Mouse (Mus musculus) midbrain, embryonic 16.5 days (tissue): ENCODE measurements around the gene Gpm6a. TPM values are rescaled to one million over a fixed set of nuclear protein-coding genes. Genes with fewer than 3 reads are reported as not detected.

Experiments used
- ATAC-seq: fragments of 200-750 bp; cut with Nextera tagmentation; 2 replicates; pipeline ENCODE4 v1.8.0; 2017; ENCODE audit warnings: moderate TSS enrichment
- H3K27ac ChIP-seq: fragments of 300-500 bp; sonication (generic); 2 replicates; pipeline ENCODE4 v1.5.1; 2014; ENCODE audit warnings: mild to moderate bottlenecking, low read length, mixed read lengths
- H3K27me3 ChIP-seq: fragments of 300-500 bp; sonication (generic); 2 replicates; pipeline ENCODE4 v1.6.1; 2014; ENCODE audit warnings: low read depth, low read length, mixed read lengths; ENCODE audit not compliant: control insufficient read depth, insufficient read depth
- H3K36me3 ChIP-seq: fragments of 300-500 bp; sonication (generic); 2 replicates; pipeline ENCODE4 v1.6.1; 2014; ENCODE audit warnings: mild to moderate bottlenecking, low read length, moderate library complexity, mixed read lengths; ENCODE audit not compliant: control insufficient read depth, insufficient read depth
- H3K4me1 ChIP-seq: fragments of 300-500 bp; sonication (generic); 2 replicates; pipeline ENCODE4 v1.6.1; 2014; ENCODE audit warnings: mild to moderate bottlenecking, low read length, mixed read lengths; ENCODE audit not compliant: control insufficient read depth, insufficient read depth
- H3K4me2 ChIP-seq: fragments of 300-500 bp; sonication (generic); 2 replicates; pipeline ENCODE4 v1.6.1; 2014; ENCODE audit warnings: mild to moderate bottlenecking, low read length, mixed read lengths
- H3K4me3 ChIP-seq: fragments of 300-500 bp; sonication (generic); 2 replicates; pipeline ENCODE4 v1.5.1; 2014; ENCODE audit warnings: low read depth, mild to moderate bottlenecking, low read length, moderate library complexity, mixed read lengths
- H3K9ac ChIP-seq: fragments of 300-500 bp; sonication (generic); 2 replicates; pipeline ENCODE4 v1.6.1; 2014; ENCODE audit warnings: low read depth, low read length, mixed read lengths
- H3K9me3 ChIP-seq: fragments of 300-500 bp; sonication (generic); replicated peaks from 2 replicates; pipeline ENCODE4 v1.6.1; 2014; ENCODE audit warnings: mild to moderate bottlenecking, low read length, mixed read lengths; ENCODE audit not compliant: control insufficient read depth, poor library complexity, severe bottlenecking
- WGBS: fragments of 180-500 bp; shearing (Covaris S2); extraction: QIAGEN DNeasy Blood & Tissue Kit; methylation state at CpG from one replicate; pipeline ENCODE4 v1.1.7; 2014; 5-methylcytosine and 5-hydroxymethylcytosine counted together
- polyA plus RNA-seq: library from polyadenylated mRNA; unstranded; fragments of >200 nt; fragmentation: Nextera tagmentation; extraction: Ambion mirVana; gene quantifications from 2 replicates; pipeline ENCODE4 v1.2.1, GENCODE M21; 2015

Gpm6a gene
- polyA plus RNA-seq, 1 experiment from 2014 or later, result 676 TPM

- H3K27me3 ChIP-seq, result no peaks in the 10 kb centered on the region
- 4% methylated on average over 2 of the region's 2 CpGs for WGBS
- peaks cover 13% of the 10 kb centered on the region for H3K4me1 ChIP-seq
- H3K9ac ChIP-seq, result no peak overlapping the region
- peak; percentile 72; the same call in 1 of the 2 replicates for ATAC-seq
- H3K4me3 ChIP-seq, result no peak overlapping the region
- no peaks in the 10 kb centered on the region for H3K9me3 ChIP-seq
- H3K36me3 ChIP-seq, result no peaks in the 10 kb centered on the region
- 0 out of 2 replicates have a peak overlapping the region, but pooled peaks have one; percentile 37 for H3K27ac ChIP-seq
- H3K4me2 ChIP-seq, result 0 out of 2 replicates have a peak overlapping the region, but pooled peaks have one; percentile 18
Observed at GRCm38 (mm10) chr8:54989093-54989492, 34.5 kb downstream of the Gpm6a start.

GRCm38 (mm10) chr8:54991840-54992609, 37.4 kb downstream of the Gpm6a start:
- whole genome bisulfite sequencing, result 51% methylated on average over 3 of the region's 3 CpGs
- Histone ChIP-seq H3K9me3 (no peaks in the 10 kb centered on the region), H3K4me1 (peaks cover 13% of the 10 kb centered on the region), H3K27me3 (no peaks in the 10 kb centered on the region), H3K36me3 (no peaks in the 10 kb centered on the region), H3K9ac (no peak overlapping the region), H3K4me3 (no peak overlapping the region), H3K4me2 (no peak overlapping the region), H3K27ac (0 out of 2 replicates have a peak overlapping the region, but pooled peaks have one; percentile 59)
- ATAC-seq, result no peak

GRCm38 (mm10) chr8:54995662-54996061, 41.0 kb downstream of the Gpm6a start:
- Histone ChIP-seq H3K9me3 (no peaks in the 10 kb centered on the region), H3K4me2 (no peak overlapping the region), H3K27ac (no peak overlapping the region), H3K27me3 (no peaks in the 10 kb centered on the region), H3K36me3 (no peaks in the 10 kb centered on the region), H3K4me1 (no peaks in the 10 kb centered on the region), H3K4me3 (no peak overlapping the region), H3K9ac (no peak overlapping the region)
- ATAC-seq, result no peak
- WGBS, result 82% methylated on average over 1 of the region's 1 CpGs

GRCm38 (mm10) chr8:55002398-55002797, 47.8 kb downstream of the Gpm6a start:
- Histone ChIP-seq H3K4me1 (no peaks in the 10 kb centered on the region), H3K27ac (no peak overlapping the region), H3K9ac (no peak overlapping the region), H3K36me3 (no peaks in the 10 kb centered on the region), H3K9me3 (no peaks in the 10 kb centered on the region), H3K4me2 (no peak overlapping the region), H3K27me3 (no peaks in the 10 kb centered on the region), H3K4me3 (no peak overlapping the region)
- ATAC-seq, result no peak
- WGBS, result 73% methylated on average over 1 of the region's 1 CpGs

GRCm38 (mm10) chr8:55002946-55003345, 48.3 kb downstream of the Gpm6a start:
- Histone ChIP-seq H3K4me2 (no peak overlapping the region), H3K27me3 (no peaks in the 10 kb centered on the region), H3K9ac (no peak overlapping the region), H3K36me3 (no peaks in the 10 kb centered on the region), H3K9me3 (no peaks in the 10 kb centered on the region), H3K4me1 (no peaks in the 10 kb centered on the region), H3K27ac (no peak overlapping the region), H3K4me3 (no peak overlapping the region)
- ATAC-seq, result no peak
- 58% methylated on average over 2 of the region's 2 CpGs for WGBS

GRCm38 (mm10) chr8:55012228-55012627, 57.6 kb downstream of the Gpm6a start:
- Histone ChIP-seq H3K36me3 (no peaks in the 10 kb centered on the region), H3K27ac (no peak overlapping the region), H3K4me1 (peaks cover 16% of the 10 kb centered on the region), H3K4me3 (no peak overlapping the region), H3K9me3 (no peaks in the 10 kb centered on the region), H3K9ac (no peak overlapping the region), H3K4me2 (no peak overlapping the region), H3K27me3 (no peaks in the 10 kb centered on the region)
- ATAC-seq, result no peak
- WGBS, result 54% methylated on average over 2 of the region's 2 CpGs

GRCm38 (mm10) chr8:55017071-55017470, 62.4 kb downstream of the Gpm6a start:
- H3K27ac ChIP-seq, result no peak overlapping the region
- no peaks in the 10 kb centered on the region for H3K36me3 ChIP-seq
- no peak overlapping the region for H3K4me3 ChIP-seq
- WGBS, result 47% methylated on average over 1 of the region's 1 CpGs
- no peaks in the 10 kb centered on the region for H3K27me3 ChIP-seq
- ATAC-seq, result peak; percentile 46; the same call in 1 of the 2 replicates
- peaks cover 15% of the 10 kb centered on the region for H3K4me1 ChIP-seq
- no peaks in the 10 kb centered on the region for H3K9me3 ChIP-seq
- no peak overlapping the region for H3K4me2 ChIP-seq
- no peak overlapping the region for H3K9ac ChIP-seq

GRCm38 (mm10) chr8:55025851-55026660, 71.4 kb downstream of the Gpm6a start:
- peak overlapping the region; percentile 49 for H3K4me2 ChIP-seq
- H3K36me3 ChIP-seq, result no peaks in the 10 kb centered on the region
- no peaks in the 10 kb centered on the region for H3K9me3 ChIP-seq
- peak overlapping the region; percentile 14; the same call in 1 of the 2 replicates for H3K4me3 ChIP-seq
- 10% methylated on average over 10 of the region's 10 CpGs for WGBS
- H3K4me1 ChIP-seq, result peaks cover 19% of the 10 kb centered on the region
- peak overlapping the region; percentile 46; the same call in 1 of the 2 replicates for H3K9ac ChIP-seq
- peak overlapping the region; percentile 91 for H3K27ac ChIP-seq
- peak; percentile 77 for ATAC-seq
- H3K27me3 ChIP-seq, result no peaks in the 10 kb centered on the region

- Histone ChIP-seq H3K27ac (peak overlapping the region; percentile 91), H3K4me3 (no peak overlapping the region), H3K4me2 (peak overlapping the region; percentile 49), H3K9me3 (no peaks in the 10 kb centered on the region), H3K4me1 (peaks cover 22% of the 10 kb centered on the region), H3K9ac (no peak overlapping the region), H3K27me3 (no peaks in the 10 kb centered on the region), H3K36me3 (no peaks in the 10 kb centered on the region)
- WGBS, result 4% methylated on average over 2 of the region's 2 CpGs
- ATAC-seq, result no peak
Observed at GRCm38 (mm10) chr8:55026661-55027000, 72.0 kb downstream of the Gpm6a start.
